Mouse (Mus musculus): ENCODE results near the gene Cercam. TPM values are rescaled to one million over a fixed set of nuclear protein-coding genes. Genes with fewer than 3 reads are reported as not detected.

Gene Cercam
- polyA plus RNA-seq, 1 experiment: 39.2 TPM

- TF ChIP-seq POLR2A (IDR thresholded peaks at IDR 0.05; ENCODE audit: borderline replicate concordance, extremely low read depth, insufficient read depth, insufficient read length, poor library complexity, severe bottlenecking): no peak
- TF ChIP-seq CTCF (IDR thresholded peaks at IDR 0.05; ENCODE audit: borderline replicate concordance, extremely low read depth, insufficient read depth, insufficient read length): no peak
- no peak for DNase-seq (ENCODE audit: low read depth)
Observed at GRCm38 (mm10) chr2:29843231-29844105, 25.5 kb upstream of the Cercam start.

DNA sequence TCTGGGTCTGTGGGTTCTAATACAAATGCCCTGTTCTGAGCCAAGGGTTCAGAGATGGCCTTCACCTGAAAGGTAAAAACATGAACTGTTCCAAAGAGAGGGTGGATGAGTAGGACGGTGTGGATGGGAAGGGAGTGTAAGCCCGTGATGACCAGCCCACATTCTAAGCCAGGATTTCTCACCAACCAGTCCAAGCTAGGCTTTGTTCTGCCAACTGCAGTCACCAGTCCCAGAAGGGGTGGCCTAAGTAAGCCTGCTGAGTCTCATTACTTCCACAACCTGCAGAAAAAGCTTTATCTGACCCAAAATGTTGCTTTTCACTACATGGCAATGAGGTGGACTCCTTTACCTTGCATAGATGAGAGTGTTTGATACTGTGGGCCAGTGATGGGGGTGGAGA lies 24.8 kb upstream of the Cercam start:
- no peak for DNase-seq (ENCODE audit: low read depth)
- TF ChIP-seq CTCF (IDR thresholded peaks at IDR 0.05; ENCODE audit: borderline replicate concordance, extremely low read depth, insufficient read depth, insufficient read length) (no peak), POLR2A (IDR thresholded peaks at IDR 0.05; ENCODE audit: borderline replicate concordance, extremely low read depth, insufficient read depth, insufficient read length, poor library complexity, severe bottlenecking) (no peak)

DNA sequence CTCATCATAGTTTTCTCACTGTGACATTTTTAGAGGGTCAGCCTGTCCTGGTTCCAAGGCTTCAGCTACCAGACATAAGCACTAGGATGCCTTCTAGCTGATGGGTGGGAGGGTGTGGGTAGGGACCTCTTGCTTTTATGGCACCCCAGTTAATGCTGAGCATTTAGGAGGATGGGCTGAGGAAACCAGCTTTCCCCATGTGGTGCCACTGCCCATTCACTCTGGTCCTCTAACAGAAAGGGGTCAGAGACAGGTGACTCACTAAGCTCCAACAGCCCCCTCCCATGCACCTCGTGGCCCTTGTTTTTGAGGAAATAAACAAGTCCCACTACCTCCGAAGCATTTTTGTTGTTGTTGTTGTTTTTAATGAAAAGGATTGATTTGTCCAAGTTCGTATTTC lies 24.3 kb upstream of the Cercam start:
- TF ChIP-seq CTCF (IDR thresholded peaks at IDR 0.05; ENCODE audit: borderline replicate concordance, extremely low read depth, insufficient read depth, insufficient read length) (no peak), POLR2A (IDR thresholded peaks at IDR 0.05; ENCODE audit: borderline replicate concordance, extremely low read depth, insufficient read depth, insufficient read length, poor library complexity, severe bottlenecking) (no peak)
- DNase-seq (ENCODE audit: low read depth): no peak

- DNase-seq (ENCODE audit: low read depth): peak; percentile 31
- TF ChIP-seq CTCF (IDR thresholded peaks at IDR 0.05; ENCODE audit: borderline replicate concordance, extremely low read depth, insufficient read depth, insufficient read length) (no peak), POLR2A (IDR thresholded peaks at IDR 0.05; ENCODE audit: borderline replicate concordance, extremely low read depth, insufficient read depth, insufficient read length, poor library complexity, severe bottlenecking) (no peak)
Observed at GRCm38 (mm10) chr2:29845636-29846035, 23.3 kb upstream of the Cercam start.

DNA sequence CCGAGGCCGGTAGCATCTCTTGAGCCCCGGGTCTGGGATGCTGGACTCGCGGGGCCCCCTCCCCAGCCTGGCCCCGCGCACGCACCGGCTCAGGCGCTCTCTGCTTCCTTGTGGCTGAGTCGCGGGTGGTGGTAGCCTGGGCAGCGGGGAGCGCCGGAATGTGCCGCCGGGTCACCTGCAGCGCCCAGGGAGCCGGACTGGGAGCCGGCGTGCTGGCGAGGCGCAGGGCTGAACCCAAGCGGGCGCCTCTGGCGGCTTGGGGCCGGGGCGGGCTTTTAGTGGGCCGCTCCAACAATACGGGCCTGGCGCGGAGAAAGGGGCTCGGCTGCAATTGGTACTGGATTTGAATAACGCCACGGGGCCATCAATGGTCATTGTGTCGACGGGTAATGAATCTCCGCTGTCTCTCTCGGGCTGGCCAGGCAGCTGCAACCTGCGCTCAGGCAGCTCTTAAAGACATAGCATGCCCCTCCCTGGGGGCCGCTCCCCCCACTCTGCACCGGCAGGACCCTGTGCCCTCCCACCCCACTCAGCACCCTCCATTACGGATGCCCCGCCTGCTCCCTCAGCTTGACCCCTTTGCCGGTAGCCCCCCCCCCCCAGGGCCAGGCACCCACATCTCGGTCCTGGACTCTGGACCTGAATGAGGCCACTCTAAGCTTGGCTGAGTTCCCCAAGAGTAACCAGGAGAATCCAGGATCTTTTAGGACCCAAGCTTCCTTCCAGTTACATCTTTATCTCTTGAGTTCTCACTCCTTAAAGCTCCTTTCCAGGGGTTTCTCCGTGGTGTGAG lies 22.7 kb upstream of the Cercam start:
- TF ChIP-seq POLR2A (IDR thresholded peaks at IDR 0.05; ENCODE audit: borderline replicate concordance, extremely low read depth, insufficient read depth, insufficient read length, poor library complexity, severe bottlenecking) (peak; percentile 50; the same call in 1 of the 2 replicates), CTCF (IDR thresholded peaks at IDR 0.05; ENCODE audit: borderline replicate concordance, extremely low read depth, insufficient read depth, insufficient read length) (no peak)
- DNase-seq (ENCODE audit: low read depth): peak; percentile 73

- TF ChIP-seq POLR2A (IDR thresholded peaks at IDR 0.05; ENCODE audit: borderline replicate concordance, extremely low read depth, insufficient read depth, insufficient read length, poor library complexity, severe bottlenecking): no peak
- no peak for TF ChIP-seq CTCF (IDR thresholded peaks at IDR 0.05; ENCODE audit: borderline replicate concordance, extremely low read depth, insufficient read depth, insufficient read length)
- no peak for DNase-seq (ENCODE audit: low read depth)
Observed at GRCm38 (mm10) chr2:29846911-29847310, 22.1 kb upstream of the Cercam start.

DNA sequence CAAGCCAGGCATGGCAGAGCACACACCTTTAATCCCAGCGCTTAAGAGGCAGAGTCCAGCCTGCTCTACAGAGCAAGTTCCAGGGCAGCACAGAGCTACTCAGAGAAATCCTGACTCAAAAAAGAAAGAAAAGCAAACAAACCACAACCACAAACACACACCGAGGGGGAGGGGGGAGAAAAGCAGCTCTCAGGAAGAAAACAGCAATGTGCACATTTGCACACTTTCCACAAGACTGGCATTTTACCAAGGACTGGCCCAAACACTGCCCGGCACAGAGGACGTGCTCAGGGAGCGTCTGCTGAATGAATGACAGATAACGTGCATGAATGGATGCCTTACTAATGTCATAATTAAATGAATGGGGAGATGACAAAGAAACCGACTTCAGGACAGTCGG lies 19.9 kb upstream of the Cercam start:
- no peak for DNase-seq (ENCODE audit: low read depth)
- no peak for TF ChIP-seq POLR2A (IDR thresholded peaks at IDR 0.05; ENCODE audit: borderline replicate concordance, extremely low read depth, insufficient read depth, insufficient read length, poor library complexity, severe bottlenecking)
- TF ChIP-seq CTCF (IDR thresholded peaks at IDR 0.05; ENCODE audit: borderline replicate concordance, extremely low read depth, insufficient read depth, insufficient read length): no peak

GRCm38 (mm10) chr2:29849841-29850480 lies 19.0 kb upstream of the Cercam start:
- DNase-seq (ENCODE audit: low read depth): peak; percentile 17
- TF ChIP-seq POLR2A (IDR thresholded peaks at IDR 0.05; ENCODE audit: borderline replicate concordance, extremely low read depth, insufficient read depth, insufficient read length, poor library complexity, severe bottlenecking) (no peak), CTCF (IDR thresholded peaks at IDR 0.05; ENCODE audit: borderline replicate concordance, extremely low read depth, insufficient read depth, insufficient read length) (no peak)

DNA sequence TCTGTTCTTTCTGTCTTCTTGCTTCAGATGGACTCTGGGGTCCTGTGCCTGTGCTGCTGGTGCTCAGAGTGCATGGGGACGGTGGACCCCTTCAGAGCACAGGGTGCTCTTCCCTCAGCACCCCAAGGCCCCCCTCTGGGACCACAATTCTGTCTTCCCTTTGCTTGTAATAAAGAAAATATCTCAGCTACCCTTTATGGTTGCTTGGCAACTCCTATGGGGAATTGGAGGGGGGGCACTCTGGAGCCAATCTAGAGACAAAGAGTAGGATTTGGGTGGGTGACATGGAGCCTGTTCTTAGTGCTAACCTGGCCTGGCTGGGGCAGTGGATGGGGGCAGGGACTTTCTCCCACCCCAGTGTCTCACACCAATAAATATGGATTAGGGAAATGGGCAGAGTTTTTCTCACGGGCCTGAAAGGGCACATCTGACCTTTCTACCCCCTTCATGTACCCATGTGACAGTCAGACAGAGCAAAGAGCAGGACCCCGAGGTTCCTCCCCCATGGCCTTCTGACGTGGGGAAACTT lies 15.9 kb upstream of the Cercam start:
- DNase-seq (ENCODE audit: low read depth): no peak
- TF ChIP-seq CTCF (IDR thresholded peaks at IDR 0.05; ENCODE audit: borderline replicate concordance, extremely low read depth, insufficient read depth, insufficient read length) (no peak), POLR2A (IDR thresholded peaks at IDR 0.05; ENCODE audit: borderline replicate concordance, extremely low read depth, insufficient read depth, insufficient read length, poor library complexity, severe bottlenecking) (no peak)

- TF ChIP-seq POLR2A (IDR thresholded peaks at IDR 0.05; ENCODE audit: borderline replicate concordance, extremely low read depth, insufficient read depth, insufficient read length, poor library complexity, severe bottlenecking): no peak
- no peak for TF ChIP-seq CTCF (IDR thresholded peaks at IDR 0.05; ENCODE audit: borderline replicate concordance, extremely low read depth, insufficient read depth, insufficient read length)
Observed at GRCm38 (mm10) chr2:29853736-29854135, 15.2 kb upstream of the Cercam start.

More at GRCm38 (mm10) chr2:29853736-29854135, 15.2 kb upstream of the Cercam start:
- no peak for DNase-seq (ENCODE audit: low read depth)

Data from brain, embryonic 14.5 days (tissue).